In the genomic region with DNA sequence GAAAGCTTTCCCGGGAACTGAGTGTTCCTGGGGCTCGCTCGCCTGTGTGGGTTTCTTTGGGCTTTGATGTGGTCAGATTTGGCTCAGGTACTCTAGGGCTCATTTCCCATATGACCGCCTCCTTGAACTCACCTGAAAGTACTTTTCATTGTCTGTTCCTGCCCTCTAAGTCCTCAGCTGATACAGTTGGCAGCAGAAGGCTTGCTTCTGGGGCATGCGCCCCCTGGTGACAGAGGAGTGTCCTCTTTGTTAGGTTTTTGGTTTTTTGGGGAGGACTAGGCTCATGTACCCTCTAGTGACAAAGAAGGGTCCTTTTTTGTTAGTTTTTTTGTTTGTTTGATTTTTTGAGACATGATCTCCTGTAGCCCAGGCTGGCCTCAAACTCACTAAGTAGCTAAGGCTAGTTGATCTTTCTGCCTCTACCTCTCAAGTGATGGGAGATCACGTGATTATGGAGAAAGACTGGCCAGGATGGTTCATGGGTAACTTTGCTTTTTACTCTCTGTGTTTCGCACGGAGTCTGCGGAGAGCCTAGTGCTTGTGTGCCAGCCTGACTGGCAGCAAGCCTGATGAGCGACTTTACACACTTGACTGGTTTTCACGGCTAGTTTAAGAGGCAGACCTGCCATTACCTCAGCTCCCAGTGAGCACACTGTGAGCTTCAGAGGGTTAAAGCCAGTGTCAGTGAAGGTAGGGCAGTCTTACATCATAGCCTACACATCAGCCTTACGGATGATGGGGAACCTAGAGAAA, we compare ENCODE assay signal across 9 mouse cellular contexts. TPM values are rescaled to one million over a fixed set of nuclear protein-coding genes. Genes with fewer than 3 reads are reported as not detected.
DNase-seq lines count a peak whose midpoint lies in the region; ATAC-seq and TF ChIP-seq lines count a peak whose summit lies in the region.
"Had no signal": no experiment of that assay in that cellular context is flagged by ENCODE, and none has a peak within 500 bp of the region (broad histone marks: within the 10 kb centered on the region; RNA-seq: fewer than 3 reads in every experiment).

No protein-coding gene starts in this region.

- peaks cover 29% of the 10 kb centered on the region for H3K4me1 ChIP-seq in kidney, adult 2 months (ENCODE audit: control insufficient read depth, insufficient read depth, low read length)
- peaks cover 18% of the 10 kb centered on the region for H3K4me1 ChIP-seq in kidney, embryonic 15.5 days
- H3K4me1 ChIP-seq in limb, embryonic 11.5 days (ENCODE audit: control insufficient read depth, insufficient read depth, low read length) = no peaks in the 10 kb centered on the region

- H3K9ac ChIP-seq in kidney, embryonic 15.5 days = no peak overlapping the region
- H3K9ac ChIP-seq in limb, embryonic 11.5 days (ENCODE audit: low read length) = no peak overlapping the region
- H3K9ac ChIP-seq: neural tube, embryonic 12.5 days had no signal

- no peak for ATAC-seq in kidney, embryonic 15.5 days (replicated peaks; ENCODE audit: low FRiP score)
- ATAC-seq in limb, embryonic 11.5 days (ENCODE audit: insufficient number of reproducible peaks, low FRiP score, low TSS enrichment, low read depth) = no peak

- no peaks in the 10 kb centered on the region for H3K9me3 ChIP-seq in kidney, embryonic 15.5 days (replicated peaks)
- no peaks in the 10 kb centered on the region for H3K9me3 ChIP-seq in limb, embryonic 11.5 days (ENCODE audit: control insufficient read depth, low read length)
- H3K9me3 ChIP-seq: neural tube, embryonic 12.5 days had no signal

- intact Hi-C loops in heart, postnatal 10 days (cut with DNase I) = loop anchor here (5.0 to 10.0 kb wide), 3 partner anchors 99 to 391 kb away; partner anchors contain the start of gene Ywhaq

- WGBS in kidney, adult 2 months = 46% methylated on average over 12 of the region's 12 CpGs
- WGBS in kidney, embryonic 15.5 days = 69% methylated on average over 12 of the region's 12 CpGs
- 78% methylated on average over 12 of the region's 12 CpGs for WGBS in limb, embryonic 11.5 days

- TF ChIP-seq POLR2A in kidney, adult 2 months (IDR thresholded peaks at IDR 0.05; ENCODE audit: low read depth, low read length) = no peak

- H3K27me3 ChIP-seq in kidney, adult 2 months (replicated peaks; ENCODE audit: control insufficient read depth, insufficient read depth, low read length) = no peaks in the 10 kb centered on the region
- no peaks in the 10 kb centered on the region for H3K27me3 ChIP-seq in kidney, embryonic 15.5 days
- H3K27me3 ChIP-seq in limb, embryonic 11.5 days (ENCODE audit: control insufficient read depth, insufficient read depth, low read length) = no peaks in the 10 kb centered on the region
- H3K27me3 ChIP-seq: neural tube, embryonic 12.5 days had no signal

- no peak overlapping the region for H3K4me3 ChIP-seq in kidney, adult 2 months (ENCODE audit: insufficient read depth, low read depth, low read length)
- H3K4me3 ChIP-seq in kidney, embryonic 15.5 days (replicated peaks) = no peak overlapping the region
- no peak overlapping the region for H3K4me3 ChIP-seq in limb, embryonic 11.5 days (ENCODE audit: low read depth, low read length)
- H3K4me3 ChIP-seq: neural tube, embryonic 12.5 days had no signal

- peak; percentile 66 for TF ChIP-seq CTCF in kidney, adult 2 months (conservative IDR thresholded peaks at IDR 0.05; ENCODE audit: insufficient read depth, insufficient read length, low read depth, low read length)

- 0 out of 2 replicates have a peak overlapping the region, but pooled peaks have one; percentile 13 for H3K27ac ChIP-seq in kidney, adult 2 months (ENCODE audit: insufficient read depth, low read depth, low read length)
- H3K27ac ChIP-seq in kidney, embryonic 15.5 days = no peak overlapping the region
- no peak overlapping the region for H3K27ac ChIP-seq in limb, embryonic 11.5 days (replicated peaks; ENCODE audit: low read depth, low read length)
- H3K27ac ChIP-seq: neural tube, embryonic 12.5 days had no signal

- peaks cover 3% of the 10 kb centered on the region; the same call in 1 of the 2 replicates for H3K36me3 ChIP-seq in kidney, adult 2 months (ENCODE audit: control insufficient read depth, insufficient read depth, low read length)
- H3K36me3 ChIP-seq in kidney, embryonic 15.5 days = peaks cover 59% of the 10 kb centered on the region
- H3K36me3 ChIP-seq in limb, embryonic 11.5 days (ENCODE audit: control insufficient read depth, insufficient read depth, low read length) = peaks cover 11% of the 10 kb centered on the region; the same call in 1 of the 2 replicates

- no peak overlapping the region for H3K4me2 ChIP-seq in kidney, embryonic 15.5 days
- H3K4me2 ChIP-seq in limb, embryonic 11.5 days (ENCODE audit: low read depth, severe bottlenecking) = no peak overlapping the region
- H3K4me2 ChIP-seq: neural tube, embryonic 12.5 days had no signal

- peak; percentile 90 for DNase-seq in kidney, adult 2 months
- peak; percentile 81 for DNase-seq in NIH3T3 (ENCODE audit: low read depth)
- peak; percentile 83 to 87 for DNase-seq in cerebellum, postnatal 10 days
- peak; percentile 68 to 76 for DNase-seq in heart, postnatal 10 days
- peak; percentile 75 for DNase-seq in limb, embryonic 11.5 days (ENCODE audit: low spot score)
- DNase-seq in ovary, postnatal 36 days (ENCODE audit: low spot score) = peak; percentile 57
- peak; percentile 84 for DNase-seq in thymus, postnatal 25 days

RNA-seq across cellular contexts. Expression of gene Iah1, which starts 2.1 kb away (rescaled TPM):
- 401 and 498 TPM in 2 replicates for polyA plus RNA-seq in kidney, adult 2 months (2012; rRNA removed)
- polyA plus RNA-seq in kidney, embryonic 15.5 days (2015; fragmentation: Nextera tagmentation; extraction: Ambion mirVana) = 67.7 and 78.7 TPM in 2 replicates
- total RNA-seq in heart, postnatal 10 days (2021) = 10 to 100 TPM; 26.7 to 28.0 TPM
- polyA plus RNA-seq in limb, embryonic 11.5 days (2014; fragmentation: Nextera tagmentation; extraction: Ambion mirVana) = 61.6 and 63.0 TPM in 2 replicates

RNA-seq across cellular contexts. Expression of gene Itgb1bp1, which starts 32.2 kb away (rescaled TPM):
- polyA plus RNA-seq in kidney, adult 2 months (2012; rRNA removed) = 19.3 and 23.6 TPM in 2 replicates
- polyA plus RNA-seq in kidney, embryonic 15.5 days (2015; fragmentation: Nextera tagmentation; extraction: Ambion mirVana) = 45.8 and 46.0 TPM in 2 replicates
- total RNA-seq in heart, postnatal 10 days (2021) = 10 to 100 TPM; 39.6 to 42.4 TPM
- 41.8 and 42.9 TPM in 2 replicates for polyA plus RNA-seq in limb, embryonic 11.5 days (2014; fragmentation: Nextera tagmentation; extraction: Ambion mirVana)

RNA-seq across cellular contexts. Expression of gene Cpsf3, which starts 33.1 kb away (rescaled TPM):
- 28.2 and 32.1 TPM in 2 replicates for polyA plus RNA-seq in kidney, adult 2 months (2012; rRNA removed)
- 112 and 115 TPM in 2 replicates for polyA plus RNA-seq in kidney, embryonic 15.5 days (2015; fragmentation: Nextera tagmentation; extraction: Ambion mirVana)
- total RNA-seq in heart, postnatal 10 days (2021) = 10 to 100 TPM; 42.9 to 46.0 TPM
- polyA plus RNA-seq in limb, embryonic 11.5 days (2014; fragmentation: Nextera tagmentation; extraction: Ambion mirVana) = 137 and 144 TPM in 2 replicates

RNA-seq across cellular contexts. Expression of gene Adam17, which starts 55.1 kb away (rescaled TPM):
- polyA plus RNA-seq in kidney, adult 2 months (2012; rRNA removed) = 15.8 and 19.1 TPM in 2 replicates
- polyA plus RNA-seq in kidney, embryonic 15.5 days (2015; fragmentation: Nextera tagmentation; extraction: Ambion mirVana) = 42.9 and 44.9 TPM in 2 replicates
- total RNA-seq in heart, postnatal 10 days (2021) = 10 to 100 TPM; 49.9 to 59.8 TPM
- 41.7 and 44.4 TPM in 2 replicates for polyA plus RNA-seq in limb, embryonic 11.5 days (2014; fragmentation: Nextera tagmentation; extraction: Ambion mirVana)
